Mouse (Mus musculus): ENCODE results near the gene Lrrc8c. TPM values are rescaled to one million over a fixed set of nuclear protein-coding genes. Genes with fewer than 3 reads are reported as not detected.

The Lrrc8c gene
- polyA plus RNA-seq, 1 experiment from 2014 or later = 30.4 TPM

GRCm38 (mm10) chr5:105605736-105606135 lies 86.5 kb downstream of the Lrrc8c start:
- no peak for DNase-seq (ENCODE audit: low spot score)
- peaks cover 19% of the 10 kb centered on the region for H3K36me3 ChIP-seq (ENCODE audit: control insufficient read depth, insufficient read depth, low read length)
- no peaks in the 10 kb centered on the region for H3K4me1 ChIP-seq (replicated peaks; ENCODE audit: control insufficient read depth, insufficient read depth, low read length)
- ATAC-seq (replicated peaks; ENCODE audit: low FRiP score) = no peak
- no peak overlapping the region for H3K27ac ChIP-seq (ENCODE audit: low read depth, low read length)
- no peak overlapping the region for H3K4me3 ChIP-seq (ENCODE audit: low read depth, low read length)
- H3K4me2 ChIP-seq = no peak overlapping the region
- H3K27me3 ChIP-seq (replicated peaks; ENCODE audit: control insufficient read depth, insufficient read depth, low read length) = no peaks in the 10 kb centered on the region
- WGBS = 88% methylated on average over 9 of the region's 9 CpGs
- H3K9ac ChIP-seq (ENCODE audit: low read depth, low read length) = no peak overlapping the region
- no peaks in the 10 kb centered on the region for H3K9me3 ChIP-seq (ENCODE audit: control insufficient read depth, low read length)

GRCm38 (mm10) chr5:105609683-105610082 lies 90.5 kb downstream of the Lrrc8c start:
- no peaks in the 10 kb centered on the region for H3K9me3 ChIP-seq (ENCODE audit: control insufficient read depth, low read length)
- WGBS = 81% methylated on average over 12 of the region's 12 CpGs

GRCm38 (mm10) chr5:105613002-105613401 lies 93.8 kb downstream of the Lrrc8c start:
- Histone ChIP-seq H3K4me3 (ENCODE audit: low read depth, low read length) (no peak overlapping the region), H3K4me2 (no peak overlapping the region), H3K36me3 (ENCODE audit: control insufficient read depth, insufficient read depth, low read length) (peaks cover 2% of the 10 kb centered on the region; the same call in 1 of the 2 replicates), H3K9ac (ENCODE audit: low read depth, low read length) (no peak overlapping the region), H3K4me1 (replicated peaks; ENCODE audit: control insufficient read depth, insufficient read depth, low read length) (no peaks in the 10 kb centered on the region), H3K9me3 (ENCODE audit: control insufficient read depth, low read length) (no peaks in the 10 kb centered on the region), H3K27ac (ENCODE audit: low read depth, low read length) (no peak overlapping the region), H3K27me3 (replicated peaks; ENCODE audit: control insufficient read depth, insufficient read depth, low read length) (no peaks in the 10 kb centered on the region)
- WGBS = 61% methylated on average over 9 of the region's 9 CpGs
- ATAC-seq (replicated peaks; ENCODE audit: low FRiP score) = no peak
- no peak for DNase-seq (ENCODE audit: low spot score)

More at GRCm38 (mm10) chr5:105609683-105610082, 90.5 kb downstream of the Lrrc8c start:
- Histone ChIP-seq H3K4me3 (ENCODE audit: low read depth, low read length) (no peak overlapping the region), H3K4me1 (replicated peaks; ENCODE audit: control insufficient read depth, insufficient read depth, low read length) (no peaks in the 10 kb centered on the region), H3K27ac (ENCODE audit: low read depth, low read length) (no peak overlapping the region), H3K4me2 (no peak overlapping the region), H3K9ac (ENCODE audit: low read depth, low read length) (no peak overlapping the region), H3K27me3 (replicated peaks; ENCODE audit: control insufficient read depth, insufficient read depth, low read length) (no peaks in the 10 kb centered on the region), H3K36me3 (ENCODE audit: control insufficient read depth, insufficient read depth, low read length) (peaks cover 19% of the 10 kb centered on the region)
- ATAC-seq (replicated peaks; ENCODE audit: low FRiP score) (peak; percentile 53), DNase-seq (ENCODE audit: low spot score) (peak; percentile 41)

GRCm38 (mm10) chr5:105614000-105614399 lies 94.8 kb downstream of the Lrrc8c start:
- Histone ChIP-seq H3K27me3 (replicated peaks; ENCODE audit: control insufficient read depth, insufficient read depth, low read length) (no peaks in the 10 kb centered on the region), H3K27ac (ENCODE audit: low read depth, low read length) (no peak overlapping the region), H3K4me3 (ENCODE audit: low read depth, low read length) (no peak overlapping the region), H3K4me1 (replicated peaks; ENCODE audit: control insufficient read depth, insufficient read depth, low read length) (no peaks in the 10 kb centered on the region), H3K9me3 (ENCODE audit: control insufficient read depth, low read length) (no peaks in the 10 kb centered on the region), H3K36me3 (ENCODE audit: control insufficient read depth, insufficient read depth, low read length) (peaks cover 2% of the 10 kb centered on the region; the same call in 1 of the 2 replicates), H3K9ac (ENCODE audit: low read depth, low read length) (no peak overlapping the region), H3K4me2 (no peak overlapping the region)
- no peak for DNase-seq (ENCODE audit: low spot score)
- WGBS = 71% methylated on average over 5 of the region's 5 CpGs
- ATAC-seq (replicated peaks; ENCODE audit: low FRiP score) = no peak

GRCm38 (mm10) chr5:105614682-105615434 lies 95.7 kb downstream of the Lrrc8c start:
- no peaks in the 10 kb centered on the region for H3K4me1 ChIP-seq (replicated peaks; ENCODE audit: control insufficient read depth, insufficient read depth, low read length)
- DNase-seq (ENCODE audit: low spot score) = no peak

GRCm38 (mm10) chr5:105615871-105616454 lies 96.8 kb downstream of the Lrrc8c start:
- Histone ChIP-seq H3K9ac (ENCODE audit: low read depth, low read length) (no peak overlapping the region), H3K27ac (ENCODE audit: low read depth, low read length) (no peak overlapping the region), H3K4me2 (no peak overlapping the region), H3K36me3 (ENCODE audit: control insufficient read depth, insufficient read depth, low read length) (no peaks in the 10 kb centered on the region), H3K9me3 (ENCODE audit: control insufficient read depth, low read length) (no peaks in the 10 kb centered on the region), H3K4me3 (ENCODE audit: low read depth, low read length) (no peak overlapping the region), H3K27me3 (replicated peaks; ENCODE audit: control insufficient read depth, insufficient read depth, low read length) (no peaks in the 10 kb centered on the region), H3K4me1 (replicated peaks; ENCODE audit: control insufficient read depth, insufficient read depth, low read length) (no peaks in the 10 kb centered on the region)
- DNase-seq (ENCODE audit: low spot score) (no peak), ATAC-seq (replicated peaks; ENCODE audit: low FRiP score) (no peak)
- WGBS = 69% methylated on average over 7 of the region's 7 CpGs

More at GRCm38 (mm10) chr5:105614682-105615434, 95.7 kb downstream of the Lrrc8c start:
- WGBS = 58% methylated on average over 8 of the region's 9 CpGs
- Histone ChIP-seq H3K27me3 (replicated peaks; ENCODE audit: control insufficient read depth, insufficient read depth, low read length) (no peaks in the 10 kb centered on the region), H3K4me3 (ENCODE audit: low read depth, low read length) (no peak overlapping the region), H3K4me2 (no peak overlapping the region), H3K27ac (ENCODE audit: low read depth, low read length) (no peak overlapping the region), H3K9me3 (ENCODE audit: control insufficient read depth, low read length) (no peaks in the 10 kb centered on the region), H3K9ac (ENCODE audit: low read depth, low read length) (no peak overlapping the region), H3K36me3 (ENCODE audit: control insufficient read depth, insufficient read depth, low read length) (no peaks in the 10 kb centered on the region)
- ATAC-seq (replicated peaks; ENCODE audit: low FRiP score) = no peak

GRCm38 (mm10) chr5:105616538-105616937 lies 97.3 kb downstream of the Lrrc8c start:
- H3K4me1 ChIP-seq (replicated peaks; ENCODE audit: control insufficient read depth, insufficient read depth, low read length) = no peaks in the 10 kb centered on the region
- WGBS = 61% methylated on average over 5 of the region's 5 CpGs
- no peak overlapping the region for H3K4me3 ChIP-seq (ENCODE audit: low read depth, low read length)
- H3K27me3 ChIP-seq (replicated peaks; ENCODE audit: control insufficient read depth, insufficient read depth, low read length) = no peaks in the 10 kb centered on the region
- ATAC-seq (replicated peaks; ENCODE audit: low FRiP score) (no peak), DNase-seq (ENCODE audit: low spot score) (no peak)
- no peak overlapping the region for H3K4me2 ChIP-seq
- H3K9me3 ChIP-seq (ENCODE audit: control insufficient read depth, low read length) = no peaks in the 10 kb centered on the region
- H3K27ac ChIP-seq (ENCODE audit: low read depth, low read length) = no peak overlapping the region
- no peaks in the 10 kb centered on the region for H3K36me3 ChIP-seq (ENCODE audit: control insufficient read depth, insufficient read depth, low read length)
- H3K9ac ChIP-seq (ENCODE audit: low read depth, low read length) = no peak overlapping the region

- no peaks in the 10 kb centered on the region for H3K4me1 ChIP-seq (replicated peaks; ENCODE audit: control insufficient read depth, insufficient read depth, low read length)
- DNase-seq (ENCODE audit: low spot score) (no peak), ATAC-seq (replicated peaks; ENCODE audit: low FRiP score) (no peak)
- no peak overlapping the region for H3K4me2 ChIP-seq
- H3K27ac ChIP-seq (ENCODE audit: low read depth, low read length) = no peak overlapping the region
- H3K9me3 ChIP-seq (ENCODE audit: control insufficient read depth, low read length) = no peaks in the 10 kb centered on the region
- H3K9ac ChIP-seq (ENCODE audit: low read depth, low read length) = no peak overlapping the region
- no peak overlapping the region for H3K4me3 ChIP-seq (ENCODE audit: low read depth, low read length)
- no peaks in the 10 kb centered on the region for H3K27me3 ChIP-seq (replicated peaks; ENCODE audit: control insufficient read depth, insufficient read depth, low read length)
- no peaks in the 10 kb centered on the region for H3K36me3 ChIP-seq (ENCODE audit: control insufficient read depth, insufficient read depth, low read length)
Observed at GRCm38 (mm10) chr5:105618510-105618909, 99.3 kb downstream of the Lrrc8c start.

- Histone ChIP-seq H3K27ac (ENCODE audit: low read depth, low read length) (no peak overlapping the region), H3K4me3 (ENCODE audit: low read depth, low read length) (no peak overlapping the region), H3K4me2 (no peak overlapping the region), H3K27me3 (replicated peaks; ENCODE audit: control insufficient read depth, insufficient read depth, low read length) (no peaks in the 10 kb centered on the region), H3K9ac (ENCODE audit: low read depth, low read length) (no peak overlapping the region), H3K4me1 (replicated peaks; ENCODE audit: control insufficient read depth, insufficient read depth, low read length) (0 out of 2 replicates have a peak, but pooled peaks cover 3% of the 10 kb centered on the region), H3K36me3 (ENCODE audit: control insufficient read depth, insufficient read depth, low read length) (no peaks in the 10 kb centered on the region), H3K9me3 (ENCODE audit: control insufficient read depth, low read length) (no peaks in the 10 kb centered on the region)
- ATAC-seq (replicated peaks; ENCODE audit: low FRiP score) (no peak), DNase-seq (ENCODE audit: low spot score) (no peak)
- 78% methylated on average over 2 of the region's 2 CpGs for WGBS
Observed at GRCm38 (mm10) chr5:105619666-105620065, 100.5 kb downstream of the Lrrc8c start.
